Mouse (Mus musculus): ENCODE measurements around the gene Psat1.

- TF ChIP-seq CTCF (IDR thresholded peaks at IDR 0.05; ENCODE audit: low read depth) (no peak), EP300 (IDR thresholded peaks at IDR 0.05; ENCODE audit: low read depth) (no peak)
Observed at GRCm38 (mm10) chr19:15924866-15925718, 22.0 kb downstream of the Psat1 start.
